Mouse (Mus musculus): ENCODE results near the gene Tlk2. TPM values are rescaled to one million over a fixed set of nuclear protein-coding genes. Genes with fewer than 3 reads are reported as not detected.
A peak's percentile ranks its signal among the peaks of the same experiment; 100 is the strongest.

The Tlk2 gene
- total and polyA plus RNA-seq, 2 experiments, result 5.6 to 23.4 TPM

GRCm38 (mm10) chr11:105214257-105214656 lies 35.6 kb downstream of the Tlk2 start:
- Histone ChIP-seq H3K9ac (ENCODE audit: low read depth, low read length) (no peak overlapping the region), H3K4me3 (ENCODE audit: insufficient read depth, low read depth, low read length) (no peak overlapping the region), H3K27ac (replicated peaks; ENCODE audit: insufficient read depth, low read depth, low read length) (no peak overlapping the region), H3K27me3 (ENCODE audit: control insufficient read depth, insufficient read depth, low read length) (no peaks in the 10 kb centered on the region), H3K79me2 (ENCODE audit: control insufficient read depth, insufficient read depth, low read length) (peaks cover 7% of the 10 kb centered on the region; the same call in 1 of the 2 replicates), H3K36me3 (ENCODE audit: control insufficient read depth, insufficient read depth, low read length) (peaks cover 24% of the 10 kb centered on the region), H3K4me1 (ENCODE audit: control insufficient read depth, insufficient read depth, low read length) (no peaks in the 10 kb centered on the region)
- TF ChIP-seq CTCF (IDR thresholded peaks at IDR 0.05; ENCODE audit: low read depth, low read length) (peak; percentile 23; the same call in 1 of the 2 replicates), POLR2A (IDR thresholded peaks at IDR 0.05; ENCODE audit: extremely low read depth, insufficient read depth, low read length) (no peak)
- 98% methylated on average over 1 of the region's 1 CpGs for WGBS
- DNase-seq (ENCODE audit: extremely low read depth, low read depth, low spot score), result no peak

GRCm38 (mm10) chr11:105217771-105218170 lies 39.2 kb downstream of the Tlk2 start:
- Histone ChIP-seq H3K27ac (replicated peaks; ENCODE audit: insufficient read depth, low read depth, low read length) (no peak overlapping the region), H3K9ac (ENCODE audit: low read depth, low read length) (no peak overlapping the region), H3K4me3 (ENCODE audit: insufficient read depth, low read depth, low read length) (no peak overlapping the region), H3K27me3 (ENCODE audit: control insufficient read depth, insufficient read depth, low read length) (no peaks in the 10 kb centered on the region), H3K4me1 (ENCODE audit: control insufficient read depth, insufficient read depth, low read length) (no peaks in the 10 kb centered on the region), H3K79me2 (ENCODE audit: control insufficient read depth, insufficient read depth, low read length) (no peaks in the 10 kb centered on the region; the same call in 1 of the 2 replicates), H3K36me3 (ENCODE audit: control insufficient read depth, insufficient read depth, low read length) (peaks cover 24% of the 10 kb centered on the region)
- 64% methylated on average over 2 of the region's 2 CpGs for WGBS
- no peak for DNase-seq (ENCODE audit: extremely low read depth, low read depth, low spot score)
- no peak for TF ChIP-seq POLR2A (IDR thresholded peaks at IDR 0.05; ENCODE audit: extremely low read depth, insufficient read depth, low read length)
- no peak for TF ChIP-seq CTCF (IDR thresholded peaks at IDR 0.05; ENCODE audit: low read depth, low read length)

GRCm38 (mm10) chr11:105234501-105234900 lies 55.9 kb downstream of the Tlk2 start:
- WGBS, result 21% methylated on average over 2 of the region's 2 CpGs
- TF ChIP-seq POLR2A (IDR thresholded peaks at IDR 0.05; ENCODE audit: extremely low read depth, insufficient read depth, low read length), result no peak
- no peak for TF ChIP-seq CTCF (IDR thresholded peaks at IDR 0.05; ENCODE audit: low read depth, low read length)
- Histone ChIP-seq H3K9ac (ENCODE audit: low read depth, low read length) (no peak overlapping the region), H3K79me2 (ENCODE audit: control insufficient read depth, insufficient read depth, low read length) (no peaks in the 10 kb centered on the region; the same call in 1 of the 2 replicates), H3K27me3 (ENCODE audit: control insufficient read depth, insufficient read depth, low read length) (no peaks in the 10 kb centered on the region), H3K4me3 (ENCODE audit: insufficient read depth, low read depth, low read length) (no peak overlapping the region), H3K36me3 (ENCODE audit: control insufficient read depth, insufficient read depth, low read length) (peaks cover 10% of the 10 kb centered on the region), H3K4me1 (ENCODE audit: control insufficient read depth, insufficient read depth, low read length) (peaks cover 14% of the 10 kb centered on the region), H3K27ac (replicated peaks; ENCODE audit: insufficient read depth, low read depth, low read length) (no peak overlapping the region)
- DNase-seq (ENCODE audit: extremely low read depth, low read depth, low spot score), result peak; percentile 72

- H3K4me3 ChIP-seq (ENCODE audit: insufficient read depth, low read depth, low read length), result no peak overlapping the region
- H3K36me3 ChIP-seq (ENCODE audit: control insufficient read depth, insufficient read depth, low read length), result peaks cover 41% of the 10 kb centered on the region
- H3K4me1 ChIP-seq (ENCODE audit: control insufficient read depth, insufficient read depth, low read length), result peaks cover 8% of the 10 kb centered on the region; the same call in 1 of the 2 replicates
- TF ChIP-seq POLR2A (IDR thresholded peaks at IDR 0.05; ENCODE audit: extremely low read depth, insufficient read depth, low read length) (no peak), CTCF (IDR thresholded peaks at IDR 0.05; ENCODE audit: low read depth, low read length) (peak; percentile 32; the same call in 1 of the 2 replicates)
- no peaks in the 10 kb centered on the region; the same call in 1 of the 2 replicates for H3K79me2 ChIP-seq (ENCODE audit: control insufficient read depth, insufficient read depth, low read length)
- H3K9ac ChIP-seq (ENCODE audit: low read depth, low read length), result no peak overlapping the region
- no peak overlapping the region for H3K27ac ChIP-seq (replicated peaks; ENCODE audit: insufficient read depth, low read depth, low read length)
- H3K27me3 ChIP-seq (ENCODE audit: control insufficient read depth, insufficient read depth, low read length), result no peaks in the 10 kb centered on the region
- DNase-seq (ENCODE audit: extremely low read depth, low read depth, low spot score), result peak; percentile 29
Measured at GRCm38 (mm10) chr11:105240991-105241390, 62.4 kb downstream of the Tlk2 start.

- Histone ChIP-seq H3K79me2 (ENCODE audit: control insufficient read depth, insufficient read depth, low read length) (no peaks in the 10 kb centered on the region; the same call in 1 of the 2 replicates), H3K9ac (ENCODE audit: low read depth, low read length) (no peak overlapping the region), H3K36me3 (ENCODE audit: control insufficient read depth, insufficient read depth, low read length) (peaks cover 59% of the 10 kb centered on the region), H3K27ac (replicated peaks; ENCODE audit: insufficient read depth, low read depth, low read length) (no peak overlapping the region), H3K4me3 (ENCODE audit: insufficient read depth, low read depth, low read length) (no peak overlapping the region), H3K4me1 (ENCODE audit: control insufficient read depth, insufficient read depth, low read length) (0 out of 2 replicates have a peak, but pooled peaks cover 2% of the 10 kb centered on the region), H3K27me3 (ENCODE audit: control insufficient read depth, insufficient read depth, low read length) (no peaks in the 10 kb centered on the region)
- peak; percentile 26 for DNase-seq (ENCODE audit: extremely low read depth, low read depth, low spot score)
- no peak for TF ChIP-seq CTCF (IDR thresholded peaks at IDR 0.05; ENCODE audit: low read depth, low read length)
- no peak for TF ChIP-seq POLR2A (IDR thresholded peaks at IDR 0.05; ENCODE audit: extremely low read depth, insufficient read depth, low read length)
- WGBS, result 83% methylated on average over 1 of the region's 1 CpGs
Measured at GRCm38 (mm10) chr11:105246369-105246768, 67.8 kb downstream of the Tlk2 start.

GRCm38 (mm10) chr11:105246785-105247184 lies 68.2 kb downstream of the Tlk2 start:
- DNase-seq (ENCODE audit: extremely low read depth, low read depth, low spot score), result no peak
- no peaks in the 10 kb centered on the region; the same call in 1 of the 2 replicates for H3K79me2 ChIP-seq (ENCODE audit: control insufficient read depth, insufficient read depth, low read length)
- 0 out of 2 replicates have a peak, but pooled peaks cover 2% of the 10 kb centered on the region for H3K4me1 ChIP-seq (ENCODE audit: control insufficient read depth, insufficient read depth, low read length)
- 73% methylated on average over 6 of the region's 6 CpGs for WGBS
- TF ChIP-seq CTCF (IDR thresholded peaks at IDR 0.05; ENCODE audit: low read depth, low read length), result no peak
- no peak for TF ChIP-seq POLR2A (IDR thresholded peaks at IDR 0.05; ENCODE audit: extremely low read depth, insufficient read depth, low read length)
- H3K4me3 ChIP-seq (ENCODE audit: insufficient read depth, low read depth, low read length), result no peak overlapping the region
- no peaks in the 10 kb centered on the region for H3K27me3 ChIP-seq (ENCODE audit: control insufficient read depth, insufficient read depth, low read length)
- H3K9ac ChIP-seq (ENCODE audit: low read depth, low read length), result no peak overlapping the region
- H3K27ac ChIP-seq (replicated peaks; ENCODE audit: insufficient read depth, low read depth, low read length), result no peak overlapping the region
- peaks cover 61% of the 10 kb centered on the region for H3K36me3 ChIP-seq (ENCODE audit: control insufficient read depth, insufficient read depth, low read length)
